Mouse (Mus musculus): ENCODE measurements around the gene Il18bp.

Gene Il18bp

GRCm38 (mm10) chr7:101971721-101972120 is 46.8 kb downstream of the Il18bp start:
- ChIA-PET POLR2A (interaction anchor here in 2 of 4 experiments (0.6 to 1.3 kb wide), 4 partner anchors 12 to 473 kb away, joined by 3 read pairs; partner anchors contain the start of gene Phox2a (in 1 of the 2)), CTCF (interaction anchor here in 1 of 4 experiments (0.7 kb wide), 1 partner anchor 468 kb away, joined by 3 read pairs; no protein-coding TSS in a partner anchor)

- CTCF ChIA-PET = interaction anchor here in 3 of 4 experiments (0.6 to 1.5 kb wide), 3 partner anchors 28 to 119 kb away, joined by 3 to 5 read pairs (median 4); no protein-coding TSS in a partner anchor
These were observed 47.5 kb downstream of the Il18bp start for GRCm38 (mm10) chr7:101970821-101971461.

GRCm38 (mm10) chr7:101970429-101970775 is 48.1 kb downstream of the Il18bp start:
- CTCF ChIA-PET = interaction anchor here in 3 of 4 experiments (0.6 to 1.5 kb wide), 6 partner anchors 28 to 304 kb away, joined by 3 to 5 read pairs (median 4); no protein-coding TSS in a partner anchor
- POLR2A ChIA-PET = interaction anchor here in 3 of 4 experiments (0.6 to 2.8 kb wide), 27 partner anchors 9 to 967 kb away, joined by 3 to 9 read pairs (median 3); partner anchors contain the start of genes Clpb (in 1 of the 3), Phox2a (in 1 of the 3), Rnf121 (in 1 of the 3) and Xndc1 (in 1 of the 3)

More at GRCm38 (mm10) chr7:101970821-101971461, 47.5 kb downstream of the Il18bp start:
- POLR2A ChIA-PET = interaction anchor here in 3 of 4 experiments (0.6 to 2.8 kb wide), 18 partner anchors 10 to 967 kb away, joined by 3 to 9 read pairs (median 3); partner anchors contain the start of genes Clpb (in 1 of the 3), Phox2a (in 1 of the 3), Rnf121 (in 1 of the 3) and Xndc1 (in 1 of the 3)

GRCm38 (mm10) chr7:101969694-101970428 is 48.6 kb downstream of the Il18bp start:
- ChIA-PET CTCF (interaction anchor here in 3 of 4 experiments (0.6 to 1.5 kb wide), 6 partner anchors 29 to 303 kb away, joined by 3 to 5 read pairs (median 4); no protein-coding TSS in a partner anchor), POLR2A (interaction anchor here in 3 of 4 experiments (0.5 to 2.8 kb wide), 26 partner anchors 9 to 966 kb away, joined by 3 to 9 read pairs (median 4); partner anchors contain the start of genes Clpb (in 1 of the 3), Rnf121 (in 1 of the 3), Xndc1 (in 1 of the 3) and Xntrpc (in 1 of the 3))

GRCm38 (mm10) chr7:101968751-101969150 is 49.7 kb downstream of the Il18bp start:
- POLR2A ChIA-PET = interaction anchor here in 3 of 4 experiments (0.6 to 2.8 kb wide), 14 partner anchors 8 to 139 kb away, joined by 3 to 9 read pairs (median 4); no protein-coding TSS in a partner anchor
- CTCF ChIA-PET = interaction anchor here in 1 of 4 experiments (0.9 to 1.5 kb wide), 3 partner anchors 30 to 151 kb away, joined by 3 to 6 read pairs (median 3); partner anchors contain the start of gene Phox2a

- CTCF ChIA-PET = no interaction called here
- POLR2A ChIA-PET = interaction anchor here in 1 of 4 experiments (2.2 kb wide), 1 partner anchor 41 kb away, joined by 4 read pairs; no protein-coding TSS in a partner anchor
These were observed 51.2 kb downstream of the Il18bp start for GRCm38 (mm10) chr7:101967256-101967655.

GRCm38 (mm10) chr7:101965606-101966005 is 52.9 kb downstream of the Il18bp start:
- ChIA-PET POLR2A (interaction anchor here (0.6 to 1.3 kb wide), 12 partner anchors 8 to 602 kb away, joined by 3 to 9 read pairs (median 4); partner anchors contain the start of genes Rnf121 (in 1 of the 4), Xndc1 (in 1 of the 4) and Xntrpc (in 1 of the 4)), CTCF (interaction anchor here in 1 of 4 experiments (0.6 to 0.7 kb wide), 2 partner anchors 11 to 15 kb away, joined by 3 to 4 read pairs; no protein-coding TSS in a partner anchor)
